Mouse (Mus musculus) forebrain, postnatal 0 days (tissue): ENCODE measurements at regions not wholly inside any gene's neighbourhood (a gene's known extent, or its start where the extent isn't known, plus 50 kb on each side); places are given as distances from the start of the nearest gene placed in this dataset.

Source experiments
- ATAC-seq: fragments of 200-750 bp; cut with Nextera tagmentation; 2 replicates; pipeline ENCODE4 v1.8.0; 2017; ENCODE audit warnings: mild to moderate bottlenecking, moderate library complexity
- DNase-seq: peaks from one replicate; pipeline ENCODE4 v3.0.0-alpha.2; 2015
- H3K27ac ChIP-seq: fragments of 300-500 bp; sonication (generic); 2 replicates; pipeline ENCODE4 v1.5.1; 2014; ENCODE audit warnings: low read depth, mild to moderate bottlenecking, antibody characterized with exemption, low read length, moderate library complexity, mixed read lengths
- H3K27me3 ChIP-seq: fragments of 300-500 bp; sonication (generic); 2 replicates; pipeline ENCODE4 v1.6.1; 2014; ENCODE audit warnings: mild to moderate bottlenecking, low read length, mixed read lengths; ENCODE audit not compliant: insufficient read depth
- H3K36me3 ChIP-seq: fragments of 300-500 bp; sonication (generic); 2 replicates; pipeline ENCODE4 v1.6.1; 2014; ENCODE audit warnings: mild to moderate bottlenecking, moderate library complexity; ENCODE audit not compliant: insufficient read depth
- H3K4me1 ChIP-seq: fragments of 300-500 bp; sonication (generic); 2 replicates; pipeline ENCODE4 v1.6.1; 2014; ENCODE audit warnings: antibody characterized with exemption; ENCODE audit not compliant: insufficient read depth
- H3K4me2 ChIP-seq: fragments of 300-500 bp; sonication (generic); 2 replicates; pipeline ENCODE4 v1.6.1; 2014; ENCODE audit warnings: low read depth, mild to moderate bottlenecking, moderate library complexity
- H3K4me3 ChIP-seq: fragments of 300-500 bp; sonication (generic); 2 replicates; pipeline ENCODE4 v1.5.1; 2014; ENCODE audit warnings: low read depth, low read length, mixed read lengths
- H3K9ac ChIP-seq: fragments of 300-500 bp; sonication (generic); 2 replicates; pipeline ENCODE4 v1.6.1; 2014; ENCODE audit warnings: mild to moderate bottlenecking
- H3K9me3 ChIP-seq: fragments of 300-500 bp; sonication (generic); 2 replicates; pipeline ENCODE4 v1.6.1; 2016; ENCODE audit warnings: low read length
- CTCF ChIP-seq: sonication (generic); IDR thresholded peaks from 2 replicates; pipeline ENCODE4 v1.5.1; 2016; ENCODE audit warnings: antibody characterized with exemption, control low read depth, low read depth
- WGBS: fragments of 180-500 bp; shearing (Covaris S2); extraction: QIAGEN DNeasy Blood & Tissue Kit; methylation state at CpG from one replicate; pipeline ENCODE4 v1.1.7; 2014; 5-methylcytosine and 5-hydroxymethylcytosine counted together

DNA sequence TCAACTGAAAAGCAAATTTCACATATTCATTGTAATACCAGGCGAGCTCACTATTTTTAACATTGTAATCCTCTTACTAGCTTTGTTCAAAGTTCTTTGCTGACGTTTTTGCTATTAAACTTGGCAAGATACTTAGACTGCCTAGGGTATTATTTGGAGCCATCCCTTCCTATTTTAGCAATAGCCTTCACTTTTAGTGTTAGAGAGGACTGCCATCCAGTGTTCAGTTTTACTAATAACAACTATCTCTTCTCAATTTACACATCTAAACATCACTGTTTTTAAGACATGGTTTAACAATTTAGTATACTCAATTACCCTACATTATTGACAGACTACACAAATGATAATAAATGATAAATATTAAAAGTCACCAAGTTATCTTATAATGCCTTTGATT, 349.8 kb downstream of the 4932411N23Rik start:
- no peaks in the 10 kb centered on the region for H3K4me1 ChIP-seq

More for the DNA sequence above, 349.8 kb downstream of the 4932411N23Rik start:
- H3K36me3 ChIP-seq = no peaks in the 10 kb centered on the region
- WGBS = 52% methylated on average over 2 of the region's 2 CpGs
- no peak overlapping the region for H3K27ac ChIP-seq
- DNase-seq (peak; percentile 6), ATAC-seq (no peak)
- 0 out of 2 replicates have a peak, but pooled peaks have one; percentile 4 for TF ChIP-seq CTCF
- no peak overlapping the region for H3K9ac ChIP-seq
- no peak overlapping the region for H3K4me3 ChIP-seq
- no peak overlapping the region for H3K4me2 ChIP-seq
- no peaks in the 10 kb centered on the region for H3K9me3 ChIP-seq
- H3K27me3 ChIP-seq = no peaks in the 10 kb centered on the region
